Mouse (Mus musculus): ENCODE measurements around the gene Olfr314.
"Not testable (repeated sequence)": the region's sequence is repeated elsewhere in the genome, so short reads cannot be mapped to it uniquely, and the experiment has no call there.

The Olfr314 gene

DNA sequence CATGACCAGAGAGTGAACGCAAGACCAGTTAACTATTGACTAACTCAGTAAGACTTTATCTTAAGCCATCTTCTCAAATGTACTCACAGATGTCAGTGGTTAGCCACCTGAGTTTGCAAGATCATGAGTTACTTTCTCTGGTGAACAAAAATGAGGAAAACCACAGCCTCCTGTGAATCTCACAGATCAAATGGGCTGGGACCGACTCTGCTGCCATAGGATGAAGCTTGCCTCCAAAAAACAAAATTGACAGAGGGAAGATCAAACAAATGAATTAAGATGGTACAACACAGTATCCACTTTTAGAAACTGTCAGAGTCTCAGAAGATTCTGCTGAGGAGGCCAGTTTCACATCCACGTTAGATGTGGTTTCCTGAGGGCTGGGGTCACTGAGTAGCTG lies 47.0 kb downstream of the Olfr314 start:
- DNase-seq (ENCODE audit: extremely low read depth, insufficient read length, low spot score): no peak

DNA sequence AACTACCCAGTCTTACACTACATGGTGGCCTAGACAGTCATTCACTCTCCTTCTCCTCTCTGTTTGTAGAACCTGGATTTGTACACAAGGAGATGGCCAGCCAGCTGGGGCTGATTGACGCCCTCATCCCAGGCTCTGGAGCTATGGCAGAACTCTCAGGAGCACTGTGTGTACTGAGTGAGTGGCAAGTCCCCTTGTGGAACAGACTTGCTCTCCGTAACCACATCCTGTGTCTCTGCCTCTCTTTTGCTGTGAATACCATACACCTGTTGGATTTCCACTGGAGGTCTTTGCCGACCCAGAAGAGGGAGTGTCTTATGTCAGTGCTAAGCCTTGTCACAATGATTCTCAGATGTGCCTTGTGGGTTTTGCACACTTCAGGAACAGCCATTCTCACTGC lies 49.8 kb downstream of the Olfr314 start:
- DNase-seq (ENCODE audit: extremely low read depth, insufficient read length, low spot score): not testable (repeated sequence)

Data from 3134 (cell line).